ENCODE assay signal across 8 mouse cellular contexts in the genomic region with DNA sequence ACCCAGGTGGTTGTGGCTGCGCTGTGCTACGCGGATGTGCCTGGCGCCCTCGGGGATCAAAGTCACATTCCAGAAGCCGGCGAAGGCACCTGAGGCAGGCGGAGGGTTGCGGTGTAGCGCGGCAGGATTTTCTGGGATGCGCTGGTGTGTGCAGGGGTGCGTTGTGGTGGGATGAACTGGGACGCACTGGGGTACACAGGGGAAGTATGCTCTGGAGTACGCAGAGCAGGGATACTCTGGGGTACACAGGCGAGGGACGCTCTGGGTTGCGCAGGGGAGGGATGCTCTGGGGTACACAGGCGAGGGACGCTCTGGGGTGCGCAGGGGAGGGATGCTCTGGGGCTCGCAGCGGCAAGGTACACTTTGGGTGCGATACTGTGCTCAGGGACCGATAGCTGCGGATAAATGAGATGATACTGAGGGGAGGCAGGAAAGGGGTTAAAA. TPM values are rescaled to one million over a fixed set of nuclear protein-coding genes. Genes with fewer than 3 reads are reported as not detected.
DNase-seq lines count a peak whose midpoint lies in the region; ATAC-seq lines count a peak whose summit lies in the region.

No protein-coding gene starts in this region.

- H3K4me2 ChIP-seq in heart, embryonic 15.5 days = peak overlapping the region; percentile 58
- H3K4me2 ChIP-seq in embryonic facial prominence, embryonic 12.5 days (replicated peaks) = peak overlapping the region; percentile 53
- peak overlapping the region; percentile 68 for H3K4me2 ChIP-seq in hindbrain, embryonic 16.5 days (ENCODE audit: low read length)
- H3K4me2 ChIP-seq in midbrain, embryonic 15.5 days = peak overlapping the region; percentile 56

- H3K4me1 ChIP-seq in heart, embryonic 15.5 days (replicated peaks) = peaks cover 44% of the 10 kb centered on the region
- peaks cover 23% of the 10 kb centered on the region for H3K4me1 ChIP-seq in embryonic facial prominence, embryonic 12.5 days
- H3K4me1 ChIP-seq in hindbrain, embryonic 16.5 days (ENCODE audit: control insufficient read depth, insufficient read depth, low read depth, low read length) = peaks cover 20% of the 10 kb centered on the region
- peaks cover 27% of the 10 kb centered on the region for H3K4me1 ChIP-seq in midbrain, embryonic 15.5 days

- 2% methylated on average over 26 of the region's 26 CpGs for WGBS in heart, embryonic 15.5 days
- under 1% methylated on average over 26 of the region's 26 CpGs for WGBS in embryonic facial prominence, embryonic 12.5 days
- WGBS in hindbrain, embryonic 16.5 days = 2% methylated on average over 26 of the region's 26 CpGs
- 2% methylated on average over 26 of the region's 26 CpGs for WGBS in midbrain, embryonic 15.5 days

- H3K36me3 ChIP-seq in heart, embryonic 15.5 days = no peaks in the 10 kb centered on the region
- H3K36me3 ChIP-seq in embryonic facial prominence, embryonic 12.5 days = no peaks in the 10 kb centered on the region
- no peaks in the 10 kb centered on the region for H3K36me3 ChIP-seq in hindbrain, embryonic 16.5 days (ENCODE audit: control insufficient read depth, insufficient read depth, low read length)
- H3K36me3 ChIP-seq in midbrain, embryonic 15.5 days (replicated peaks) = no peaks in the 10 kb centered on the region

- H3K27ac ChIP-seq in heart, embryonic 15.5 days = no peak overlapping the region
- no peak overlapping the region for H3K27ac ChIP-seq in embryonic facial prominence, embryonic 12.5 days
- H3K27ac ChIP-seq in hindbrain, embryonic 16.5 days (ENCODE audit: low read depth, low read length) = no peak overlapping the region
- no peak overlapping the region for H3K27ac ChIP-seq in midbrain, embryonic 15.5 days

- no peak for DNase-seq in heart, adult 8-10 months (ENCODE audit: low spot score)
- DNase-seq in layer of hippocampus, postnatal 10 days (ENCODE audit: low spot score in 2 of 2) = no peak

- no peak for ATAC-seq in heart, embryonic 15.5 days (replicated peaks; ENCODE audit: insufficient number of reproducible peaks, insufficient read depth, low FRiP score, low read depth)
- ATAC-seq in embryonic facial prominence, embryonic 12.5 days (ENCODE audit: insufficient number of reproducible peaks, insufficient read depth, low FRiP score, low TSS enrichment) = peak; percentile 22; the same call in 1 of the 2 replicates
- ATAC-seq in hindbrain, embryonic 16.5 days = peak; percentile 34
- ATAC-seq in midbrain, embryonic 15.5 days (replicated peaks) = peak; percentile 24
- no peak for ATAC-seq in activated CD4-positive, CD25-positive, alpha-beta regulatory T cell, adult 4 months
- no peak for ATAC-seq in megakaryocyte-erythroid progenitor cell, adult 5-6 weeks (replicated peaks; ENCODE audit: low FRiP score, low TSS enrichment, poor library complexity, severe bottlenecking)

- H3K9ac ChIP-seq in heart, embryonic 15.5 days = peak overlapping the region; percentile 39
- no peak overlapping the region for H3K9ac ChIP-seq in embryonic facial prominence, embryonic 12.5 days
- H3K9ac ChIP-seq in hindbrain, embryonic 16.5 days (ENCODE audit: low read depth, low read length) = no peak overlapping the region
- H3K9ac ChIP-seq in midbrain, embryonic 15.5 days = no peak overlapping the region

- peaks cover 74% of the 10 kb centered on the region for H3K27me3 ChIP-seq in heart, embryonic 15.5 days
- H3K27me3 ChIP-seq in embryonic facial prominence, embryonic 12.5 days = peaks cover 70% of the 10 kb centered on the region
- H3K27me3 ChIP-seq in hindbrain, embryonic 16.5 days (replicated peaks; ENCODE audit: control insufficient read depth, insufficient read depth, low read length) = peaks cover 63% of the 10 kb centered on the region
- peaks cover 70% of the 10 kb centered on the region for H3K27me3 ChIP-seq in midbrain, embryonic 15.5 days (replicated peaks)

- H3K9me3 ChIP-seq in heart, embryonic 15.5 days (replicated peaks) = no peaks in the 10 kb centered on the region
- no peaks in the 10 kb centered on the region for H3K9me3 ChIP-seq in embryonic facial prominence, embryonic 12.5 days
- H3K9me3 ChIP-seq in hindbrain, embryonic 16.5 days (ENCODE audit: control insufficient read depth, low read length) = no peaks in the 10 kb centered on the region
- H3K9me3 ChIP-seq in midbrain, embryonic 15.5 days = no peaks in the 10 kb centered on the region

- H3K4me3 ChIP-seq in heart, embryonic 15.5 days = peak overlapping the region; percentile 40
- H3K4me3 ChIP-seq in embryonic facial prominence, embryonic 12.5 days = peak overlapping the region; percentile 34
- peak overlapping the region; percentile 41 for H3K4me3 ChIP-seq in hindbrain, embryonic 16.5 days (ENCODE audit: low read length)
- peak overlapping the region; percentile 32 for H3K4me3 ChIP-seq in midbrain, embryonic 15.5 days

RNA-seq across cellular contexts. Expression of gene Adamtsl5, which starts 5.9 kb away (rescaled TPM):
- polyA plus RNA-seq in heart, embryonic 15.5 days (2015; fragmentation: Nextera tagmentation; extraction: Ambion mirVana) = 10.9 and 12.7 TPM in 2 replicates
- 100 to 1,000 TPM in 2 of 4 experiments, 10 to 100 TPM in 2; 87.9 to 109 (median 99.6) TPM for total RNA-seq in heart, adult 8-10 months (2022)
- 1.0 and 2.2 TPM in 2 replicates for polyA plus RNA-seq in embryonic facial prominence, embryonic 12.5 days (2016; fragmentation: Nextera tagmentation; extraction: Ambion mirVana)
- polyA plus RNA-seq in hindbrain, embryonic 16.5 days (2015; fragmentation: Nextera tagmentation; extraction: Ambion mirVana) = 1.1 and 1.8 TPM in 2 replicates
- polyA plus RNA-seq in midbrain, embryonic 15.5 days (2015; fragmentation: Nextera tagmentation; extraction: Ambion mirVana) = 0.67 and 0.79 TPM in 2 replicates
- polyA plus RNA-seq in activated CD4-positive, CD25-positive, alpha-beta regulatory T cell, adult 4 months (2017; shearing (Covaris generic)) = not detected
- 1 to 10 TPM in 1 of 2 experiments, under 1 TPM in 1; 0.75 to 1.2 TPM for total RNA-seq in layer of hippocampus, postnatal 10 days (2021)
- total RNA-seq in megakaryocyte-erythroid progenitor cell, adult 5-6 weeks (2014; fragmentation: Nextera tagmentation) = 1.5 and 3.3 TPM in 2 replicates
- total RNA-seq in megakaryocyte-erythroid progenitor cell, adult 5-6 weeks (2017) = 0.30 and 2.3 TPM in 2 replicates

RNA-seq across cellular contexts. Expression of gene Reep6, which starts 12.6 kb away (rescaled TPM):
- polyA plus RNA-seq in heart, embryonic 15.5 days (2015; fragmentation: Nextera tagmentation; extraction: Ambion mirVana) = 1.6 and 3.4 TPM in 2 replicates
- total RNA-seq in heart, adult 8-10 months (2022) = 1 to 10 TPM; 3.1 to 7.6 (median 5.0) TPM
- polyA plus RNA-seq in embryonic facial prominence, embryonic 12.5 days (2016; fragmentation: Nextera tagmentation; extraction: Ambion mirVana) = 4.2 and 5.7 TPM in 2 replicates
- 7.5 and 7.6 TPM in 2 replicates for polyA plus RNA-seq in hindbrain, embryonic 16.5 days (2015; fragmentation: Nextera tagmentation; extraction: Ambion mirVana)
- 5.5 TPM in 2 replicates for polyA plus RNA-seq in midbrain, embryonic 15.5 days (2015; fragmentation: Nextera tagmentation; extraction: Ambion mirVana)
- polyA plus RNA-seq in activated CD4-positive, CD25-positive, alpha-beta regulatory T cell, adult 4 months (2017; shearing (Covaris generic)) = not detected
- total RNA-seq in layer of hippocampus, postnatal 10 days (2021) = 10 to 100 TPM; 10.3 to 11.6 TPM
- 23.1 and 23.7 TPM in 2 replicates for total RNA-seq in megakaryocyte-erythroid progenitor cell, adult 5-6 weeks (2014; fragmentation: Nextera tagmentation)
- 2.7 and 6.8 TPM in 2 replicates for total RNA-seq in megakaryocyte-erythroid progenitor cell, adult 5-6 weeks (2017)

RNA-seq across cellular contexts. Expression of gene Pcsk4, which starts 13.0 kb away (rescaled TPM):
- polyA plus RNA-seq in heart, embryonic 15.5 days (2015; fragmentation: Nextera tagmentation; extraction: Ambion mirVana) = 1.3 and 1.5 TPM in 2 replicates
- total RNA-seq in heart, adult 8-10 months (2022) = 1 to 10 TPM; 1.7 to 3.1 (median 2.7) TPM
- 4.5 and 5.1 TPM in 2 replicates for polyA plus RNA-seq in embryonic facial prominence, embryonic 12.5 days (2016; fragmentation: Nextera tagmentation; extraction: Ambion mirVana)
- 8.1 and 8.5 TPM in 2 replicates for polyA plus RNA-seq in hindbrain, embryonic 16.5 days (2015; fragmentation: Nextera tagmentation; extraction: Ambion mirVana)
- polyA plus RNA-seq in midbrain, embryonic 15.5 days (2015; fragmentation: Nextera tagmentation; extraction: Ambion mirVana) = 4.4 and 5.8 TPM in 2 replicates
- polyA plus RNA-seq in activated CD4-positive, CD25-positive, alpha-beta regulatory T cell, adult 4 months (2017; shearing (Covaris generic)) = 10 to 100 TPM in 1 of 2 experiments, 1 to 10 TPM in 1; 6.7 to 11.9 TPM
- 1 to 10 TPM; 7.1 to 8.0 TPM for total RNA-seq in layer of hippocampus, postnatal 10 days (2021)
- 16.1 and 23.0 TPM in 2 replicates for total RNA-seq in megakaryocyte-erythroid progenitor cell, adult 5-6 weeks (2014; fragmentation: Nextera tagmentation)
- total RNA-seq in megakaryocyte-erythroid progenitor cell, adult 5-6 weeks (2017) = 1.6 and 2.6 TPM in 2 replicates

RNA-seq across cellular contexts. Expression of gene Plk5, which starts 13.9 kb away (rescaled TPM):
- 0.06 and 0.09 TPM in 2 replicates for polyA plus RNA-seq in heart, embryonic 15.5 days (2015; fragmentation: Nextera tagmentation; extraction: Ambion mirVana)
- 1 to 10 TPM in 2 of 4 experiments, under 1 TPM in 2; 0.91 to 1.3 (median 1.1) TPM for total RNA-seq in heart, adult 8-10 months (2022)
- 0.87 and 1.2 TPM in 2 replicates for polyA plus RNA-seq in embryonic facial prominence, embryonic 12.5 days (2016; fragmentation: Nextera tagmentation; extraction: Ambion mirVana)
- 9.3 and 11.0 TPM in 2 replicates for polyA plus RNA-seq in hindbrain, embryonic 16.5 days (2015; fragmentation: Nextera tagmentation; extraction: Ambion mirVana)
- 6.2 TPM in 2 replicates for polyA plus RNA-seq in midbrain, embryonic 15.5 days (2015; fragmentation: Nextera tagmentation; extraction: Ambion mirVana)
- not detected for polyA plus RNA-seq in activated CD4-positive, CD25-positive, alpha-beta regulatory T cell, adult 4 months (2017; shearing (Covaris generic))
- 1 to 10 TPM; 1.7 to 3.8 TPM for total RNA-seq in layer of hippocampus, postnatal 10 days (2021)
- 0.79 TPM in 1 of 2 replicates, not detected in the other for total RNA-seq in megakaryocyte-erythroid progenitor cell, adult 5-6 weeks (2014; fragmentation: Nextera tagmentation)
- not detected in 2 replicates for total RNA-seq in megakaryocyte-erythroid progenitor cell, adult 5-6 weeks (2017)

RNA-seq across cellular contexts. Expression of gene 2310011J03Rik, which starts 22.0 kb away (rescaled TPM):
- 32.4 and 36.8 TPM in 2 replicates for polyA plus RNA-seq in heart, embryonic 15.5 days (2015; fragmentation: Nextera tagmentation; extraction: Ambion mirVana)
- 10 to 100 TPM; 14.3 to 19.8 (median 16.3) TPM for total RNA-seq in heart, adult 8-10 months (2022)
- polyA plus RNA-seq in embryonic facial prominence, embryonic 12.5 days (2016; fragmentation: Nextera tagmentation; extraction: Ambion mirVana) = 50.0 and 50.3 TPM in 2 replicates
- 31.7 and 32.8 TPM in 2 replicates for polyA plus RNA-seq in hindbrain, embryonic 16.5 days (2015; fragmentation: Nextera tagmentation; extraction: Ambion mirVana)
- 25.4 and 28.0 TPM in 2 replicates for polyA plus RNA-seq in midbrain, embryonic 15.5 days (2015; fragmentation: Nextera tagmentation; extraction: Ambion mirVana)
- polyA plus RNA-seq in activated CD4-positive, CD25-positive, alpha-beta regulatory T cell, adult 4 months (2017; shearing (Covaris generic)) = 10 to 100 TPM; 44.0 to 54.5 TPM
- total RNA-seq in layer of hippocampus, postnatal 10 days (2021) = 10 to 100 TPM; 19.7 to 22.2 TPM
- total RNA-seq in megakaryocyte-erythroid progenitor cell, adult 5-6 weeks (2014; fragmentation: Nextera tagmentation) = 34.1 and 50.4 TPM in 2 replicates
- 16.6 and 21.3 TPM in 2 replicates for total RNA-seq in megakaryocyte-erythroid progenitor cell, adult 5-6 weeks (2017)

Comparison
In these comparisons a context has a peak if more than half of its experiments do, and no peak if none do; other contexts are left out.
1. ATAC-seq: peak in embryonic facial prominence, embryonic 12.5 days (single experiment), hindbrain, embryonic 16.5 days (single experiment) and midbrain, embryonic 15.5 days (single experiment); none in heart, embryonic 15.5 days (single experiment), activated CD4-positive, CD25-positive, alpha-beta regulatory T cell, adult 4 months (single experiment) and megakaryocyte-erythroid progenitor cell, adult 5-6 weeks (single experiment).
2. Peak in every context shown above with its lines, with median percentiles within 50 percentile points of each other: H3K4me2 ChIP-seq and H3K4me3 ChIP-seq.